Mouse (Mus musculus): ENCODE measurements at regions not wholly inside any gene's neighbourhood (a gene's known extent, or its start where the extent isn't known, plus 50 kb on each side); places are given as distances from the start of the nearest gene placed in this dataset.

GRCm38 (mm10) chr10:122544096-122544720, 95.9 kb downstream of the Avpr1a start:
- no peak overlapping the region for H3K9ac ChIP-seq
- no peaks in the 10 kb centered on the region; the same call in 1 of the 2 replicates for H3K9me3 ChIP-seq
- peak overlapping the region; percentile 26 for H3K4me3 ChIP-seq
- no peaks in the 10 kb centered on the region for H3K36me3 ChIP-seq
- H3K27ac ChIP-seq, result no peak overlapping the region
- no peaks in the 10 kb centered on the region for H3K4me1 ChIP-seq
- ATAC-seq (ENCODE audit: insufficient number of reproducible peaks, insufficient read depth, low FRiP score, low TSS enrichment), result no peak
- WGBS, result 25% methylated on average over 16 of the region's 16 CpGs
- no peaks in the 10 kb centered on the region for H3K27me3 ChIP-seq
- peak overlapping the region; percentile 45 for H3K4me2 ChIP-seq (replicated peaks)

GRCm38 (mm10) chr10:122545029-122545428, 96.7 kb downstream of the Avpr1a start:
- 88% methylated on average over 6 of the region's 6 CpGs for WGBS
- Histone ChIP-seq H3K27me3 (no peaks in the 10 kb centered on the region), H3K4me2 (replicated peaks) (no peak overlapping the region), H3K4me3 (no peak overlapping the region), H3K36me3 (no peaks in the 10 kb centered on the region), H3K27ac (no peak overlapping the region), H3K9me3 (no peaks in the 10 kb centered on the region; the same call in 1 of the 2 replicates), H3K9ac (no peak overlapping the region), H3K4me1 (no peaks in the 10 kb centered on the region)
- ATAC-seq (ENCODE audit: insufficient number of reproducible peaks, insufficient read depth, low FRiP score, low TSS enrichment), result no peak

DNA sequence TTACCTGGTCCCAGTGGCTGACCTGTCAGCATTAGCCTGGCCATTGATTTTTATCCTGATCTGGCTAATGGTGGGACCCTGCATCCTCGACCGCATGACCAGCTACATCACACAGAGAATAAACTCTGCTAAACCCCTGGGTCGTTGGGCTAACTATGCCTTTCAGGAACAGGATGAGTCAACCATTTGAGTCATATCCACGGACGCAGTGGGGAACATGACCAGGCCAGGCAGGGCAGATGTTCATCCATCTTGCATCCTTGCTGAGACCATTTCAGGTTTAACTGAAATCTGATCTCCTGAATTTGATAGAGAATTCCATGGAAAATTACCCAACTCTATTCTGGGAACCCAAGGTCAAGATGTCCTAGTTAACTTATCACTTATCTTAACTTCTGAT, 103.3 kb downstream of the Avpr1a start:
- no peak for ATAC-seq (ENCODE audit: insufficient number of reproducible peaks, insufficient read depth, low FRiP score, low TSS enrichment)
- Histone ChIP-seq H3K4me2 (replicated peaks) (no peak overlapping the region), H3K4me3 (no peak overlapping the region)

GRCm38 (mm10) chr10:122553124-122553822, 105.0 kb downstream of the Avpr1a start:
- Histone ChIP-seq H3K27ac (no peak overlapping the region), H3K36me3 (no peaks in the 10 kb centered on the region), H3K4me1 (no peaks in the 10 kb centered on the region), H3K9me3 (no peaks in the 10 kb centered on the region), H3K4me2 (replicated peaks) (no peak overlapping the region), H3K27me3 (no peaks in the 10 kb centered on the region), H3K9ac (no peak overlapping the region), H3K4me3 (no peak overlapping the region)
- ATAC-seq (ENCODE audit: insufficient number of reproducible peaks, insufficient read depth, low FRiP score, low TSS enrichment), result peak; percentile 56; the same call in 1 of the 2 replicates
- 45% methylated on average over 2 of the region's 2 CpGs for WGBS

More for the DNA sequence above, 103.3 kb downstream of the Avpr1a start:
- no peaks in the 10 kb centered on the region for H3K36me3 ChIP-seq
- H3K9me3 ChIP-seq, result no peaks in the 10 kb centered on the region; the same call in 1 of the 2 replicates
- 78% methylated on average over 5 of the region's 5 CpGs for WGBS
- no peaks in the 10 kb centered on the region for H3K4me1 ChIP-seq
- no peaks in the 10 kb centered on the region for H3K27me3 ChIP-seq
- no peak overlapping the region for H3K9ac ChIP-seq
- no peak overlapping the region for H3K27ac ChIP-seq

DNA sequence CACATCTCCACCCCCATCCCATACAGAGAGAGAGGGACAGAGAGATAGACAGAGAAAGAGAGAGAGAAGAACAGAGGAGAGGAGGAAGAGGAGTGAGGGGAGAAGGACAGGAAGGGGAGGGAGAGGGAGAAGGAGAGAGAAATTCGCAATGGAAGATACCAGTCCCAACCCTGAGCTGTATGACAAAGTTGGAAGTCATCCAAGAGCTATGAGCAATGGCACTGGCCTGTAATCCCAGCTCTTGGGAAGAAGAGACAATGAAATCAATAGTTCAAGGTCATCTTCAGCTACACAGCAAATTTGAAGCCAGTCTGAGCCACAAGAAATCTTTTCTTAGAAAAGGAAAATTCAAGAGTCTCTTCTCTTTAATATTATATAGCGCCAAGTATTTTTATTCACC, 105.6 kb downstream of the Avpr1a start:
- Histone ChIP-seq H3K4me2 (replicated peaks) (no peak overlapping the region), H3K27ac (no peak overlapping the region), H3K4me3 (no peak overlapping the region), H3K4me1 (no peaks in the 10 kb centered on the region), H3K27me3 (no peaks in the 10 kb centered on the region), H3K9ac (no peak overlapping the region), H3K9me3 (no peaks in the 10 kb centered on the region), H3K36me3 (no peaks in the 10 kb centered on the region)
- 71% methylated on average over 2 of the region's 2 CpGs for WGBS
- no peak for ATAC-seq (ENCODE audit: insufficient number of reproducible peaks, insufficient read depth, low FRiP score, low TSS enrichment)

DNA sequence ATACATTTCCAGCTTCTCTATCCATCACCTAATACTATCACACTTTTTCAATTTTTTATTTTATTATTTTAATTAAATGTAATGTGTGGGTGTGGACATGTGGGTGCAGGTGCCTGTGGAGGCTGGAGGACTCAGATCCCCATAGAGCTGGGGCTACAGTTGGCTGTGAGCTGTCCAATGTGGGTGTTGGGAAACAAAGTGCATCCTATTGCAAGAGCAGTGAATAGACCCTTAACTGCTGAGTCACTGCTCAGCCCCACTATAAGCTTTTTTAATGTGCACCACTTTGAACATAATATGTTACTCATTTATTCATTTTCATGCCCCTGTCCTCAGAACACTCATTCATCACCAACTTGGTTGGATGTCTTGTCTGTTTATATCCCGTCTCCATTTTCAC, 110.4 kb downstream of the Avpr1a start:
- no peak overlapping the region for H3K27ac ChIP-seq
- H3K4me3 ChIP-seq, result no peak overlapping the region
- H3K27me3 ChIP-seq, result no peaks in the 10 kb centered on the region
- H3K4me1 ChIP-seq, result no peaks in the 10 kb centered on the region
- no peak for ATAC-seq (ENCODE audit: insufficient number of reproducible peaks, insufficient read depth, low FRiP score, low TSS enrichment)
- WGBS, result 94% methylated on average over 1 of the region's 1 CpGs
- H3K9me3 ChIP-seq, result no peaks in the 10 kb centered on the region
- H3K4me2 ChIP-seq (replicated peaks), result no peak overlapping the region
- H3K36me3 ChIP-seq, result no peaks in the 10 kb centered on the region
- H3K9ac ChIP-seq, result no peak overlapping the region

GRCm38 (mm10) chr10:122560001-122560695, 111.8 kb downstream of the Avpr1a start:
- no peaks in the 10 kb centered on the region for H3K9me3 ChIP-seq
- H3K4me1 ChIP-seq, result 0 out of 2 replicates have a peak, but pooled peaks cover 3% of the 10 kb centered on the region
- no peak overlapping the region for H3K9ac ChIP-seq
- no peak overlapping the region for H3K4me2 ChIP-seq (replicated peaks)
- ATAC-seq (ENCODE audit: insufficient number of reproducible peaks, insufficient read depth, low FRiP score, low TSS enrichment), result no peak
- no peaks in the 10 kb centered on the region for H3K36me3 ChIP-seq
- WGBS, result 78% methylated on average over 10 of the region's 10 CpGs
- no peak overlapping the region for H3K27ac ChIP-seq
- H3K4me3 ChIP-seq, result no peak overlapping the region
- no peaks in the 10 kb centered on the region for H3K27me3 ChIP-seq

DNA sequence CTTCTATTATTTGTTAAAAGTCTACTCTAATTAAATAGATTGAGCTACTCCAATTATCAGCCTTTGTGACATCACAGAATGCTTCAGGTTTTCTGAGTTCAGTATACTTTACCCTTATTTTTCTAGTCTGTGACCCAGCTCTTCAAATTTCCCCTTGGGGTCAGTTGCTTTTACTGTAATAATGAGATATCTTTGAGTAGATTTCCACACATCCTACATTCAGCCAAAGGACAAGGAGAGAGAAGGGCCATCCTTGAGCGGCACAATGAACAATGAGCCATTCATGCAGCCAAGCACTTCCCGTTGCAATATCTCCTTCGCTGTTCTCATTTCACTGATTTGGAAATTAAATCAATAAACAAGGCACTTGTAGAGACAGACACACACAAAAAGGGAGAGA, 113.6 kb downstream of the Avpr1a start:
- ATAC-seq (ENCODE audit: insufficient number of reproducible peaks, insufficient read depth, low FRiP score, low TSS enrichment), result no peak
- no peaks in the 10 kb centered on the region for H3K36me3 ChIP-seq
- H3K27ac ChIP-seq, result no peak overlapping the region
- no peak overlapping the region for H3K4me2 ChIP-seq (replicated peaks)
- 38% methylated on average over 3 of the region's 3 CpGs for WGBS
- H3K4me3 ChIP-seq, result no peak overlapping the region
- H3K9me3 ChIP-seq, result no peaks in the 10 kb centered on the region
- H3K9ac ChIP-seq, result no peak overlapping the region
- H3K27me3 ChIP-seq, result no peaks in the 10 kb centered on the region
- H3K4me1 ChIP-seq, result 0 out of 2 replicates have a peak, but pooled peaks cover 3% of the 10 kb centered on the region

GRCm38 (mm10) chr10:122562542-122562941, 114.2 kb downstream of the Avpr1a start:
- ATAC-seq (ENCODE audit: insufficient number of reproducible peaks, insufficient read depth, low FRiP score, low TSS enrichment), result no peak
- Histone ChIP-seq H3K9ac (no peak overlapping the region), H3K36me3 (no peaks in the 10 kb centered on the region), H3K9me3 (no peaks in the 10 kb centered on the region), H3K27me3 (no peaks in the 10 kb centered on the region), H3K27ac (no peak overlapping the region), H3K4me3 (no peak overlapping the region), H3K4me1 (0 out of 2 replicates have a peak, but pooled peaks cover 3% of the 10 kb centered on the region), H3K4me2 (replicated peaks) (no peak overlapping the region)
- 44% methylated on average over 6 of the region's 6 CpGs for WGBS

DNA sequence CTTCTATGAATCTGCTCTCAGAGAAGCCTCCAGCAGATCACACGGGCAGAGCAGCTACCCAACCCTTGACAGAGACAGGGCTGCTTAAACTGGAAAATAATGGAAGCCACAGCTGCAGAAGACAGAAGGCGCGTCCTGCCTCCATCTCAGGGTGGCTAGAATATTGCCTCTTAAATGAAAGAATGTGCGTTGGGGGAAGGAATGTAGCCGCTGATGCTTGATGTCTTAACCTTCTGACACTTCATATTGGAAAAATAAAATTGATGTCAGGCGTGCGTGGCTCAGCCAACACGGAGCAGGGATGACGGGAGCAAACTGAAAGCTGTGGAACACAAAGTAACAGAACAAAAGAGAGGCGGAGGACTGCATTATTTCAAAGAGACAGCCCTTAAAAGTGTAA, 114.6 kb upstream of the Ppm1h start:
- Histone ChIP-seq H3K27me3 (no peaks in the 10 kb centered on the region), H3K27ac (no peak overlapping the region), H3K9me3 (no peaks in the 10 kb centered on the region), H3K36me3 (no peaks in the 10 kb centered on the region), H3K9ac (no peak overlapping the region), H3K4me1 (0 out of 2 replicates have a peak, but pooled peaks cover 3% of the 10 kb centered on the region), H3K4me2 (replicated peaks) (peak overlapping the region; percentile 19), H3K4me3 (no peak overlapping the region)
- ATAC-seq (ENCODE audit: insufficient number of reproducible peaks, insufficient read depth, low FRiP score, low TSS enrichment), result no peak
- 27% methylated on average over 10 of the region's 10 CpGs for whole genome bisulfite sequencing

DNA sequence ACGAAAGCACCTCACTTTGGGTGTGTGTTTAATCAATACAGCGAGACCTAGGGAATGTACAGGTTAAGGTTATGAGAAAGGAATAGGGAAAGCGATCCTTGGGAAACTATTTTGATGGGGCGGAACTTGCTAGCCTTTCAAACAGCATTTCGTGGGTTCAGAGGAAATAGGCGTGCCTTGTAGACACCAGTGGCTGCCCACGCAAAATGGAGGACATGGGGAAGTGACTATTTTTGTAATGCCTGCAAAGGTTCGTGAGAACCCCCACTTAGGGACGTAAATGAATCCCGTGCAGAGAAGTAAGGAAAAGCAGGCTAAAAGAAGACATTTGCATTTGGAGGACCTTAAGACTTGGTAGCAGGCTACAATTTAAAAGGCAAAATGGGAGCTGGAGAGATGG, 114.1 kb upstream of the Ppm1h start:
- 76% methylated on average over 10 of the region's 10 CpGs for WGBS
- no peak for ATAC-seq (ENCODE audit: insufficient number of reproducible peaks, insufficient read depth, low FRiP score, low TSS enrichment)
- H3K4me3 ChIP-seq, result no peak overlapping the region
- H3K36me3 ChIP-seq, result no peaks in the 10 kb centered on the region
- H3K9ac ChIP-seq, result no peak overlapping the region
- H3K4me2 ChIP-seq (replicated peaks), result peak overlapping the region; percentile 19
- 0 out of 2 replicates have a peak, but pooled peaks cover 3% of the 10 kb centered on the region for H3K4me1 ChIP-seq
- no peaks in the 10 kb centered on the region for H3K27me3 ChIP-seq
- H3K27ac ChIP-seq, result no peak overlapping the region
- H3K9me3 ChIP-seq, result no peaks in the 10 kb centered on the region

- peaks cover 10% of the 10 kb centered on the region; the same call in 1 of the 2 replicates for H3K4me1 ChIP-seq
- H3K36me3 ChIP-seq, result no peaks in the 10 kb centered on the region
- no peak overlapping the region for H3K27ac ChIP-seq
- no peak for ATAC-seq (ENCODE audit: insufficient number of reproducible peaks, insufficient read depth, low FRiP score, low TSS enrichment)
- no peaks in the 10 kb centered on the region for H3K27me3 ChIP-seq
- WGBS, result 59% methylated on average over 4 of the region's 4 CpGs
- H3K4me2 ChIP-seq (replicated peaks), result no peak overlapping the region
- H3K9ac ChIP-seq, result no peak overlapping the region
- H3K9me3 ChIP-seq, result no peaks in the 10 kb centered on the region
- H3K4me3 ChIP-seq, result no peak overlapping the region
These were observed 112.0 kb upstream of the Ppm1h start for GRCm38 (mm10) chr10:122566601-122567000.
